Mouse (Mus musculus) forebrain, embryonic 13.5 days (tissue): Measurements from ENCODE around the gene Slc16a13. TPM values are rescaled to one million over a fixed set of nuclear protein-coding genes. Genes with fewer than 3 reads are reported as not detected.

Source experiments
- ATAC-seq: fragments of 200-750 bp; cut with Nextera tagmentation; 2 replicates; pipeline ENCODE4 v1.8.0; 2017
- H3K27ac ChIP-seq: fragments of 300-500 bp; sonication (generic); 2 replicates; pipeline ENCODE4 v1.5.1; 2015; ENCODE audit warnings: inconsistent platforms, mild to moderate bottlenecking, moderate library complexity
- H3K27me3 ChIP-seq: fragments of 300-500 bp; sonication (generic); 2 replicates; pipeline ENCODE4 v1.6.1; 2015; ENCODE audit warnings: mild to moderate bottlenecking, inconsistent platforms
- H3K36me3 ChIP-seq: fragments of 300-500 bp; sonication (generic); 2 replicates; pipeline ENCODE4 v1.6.1; 2015; ENCODE audit warnings: mild to moderate bottlenecking, inconsistent platforms; ENCODE audit not compliant: poor library complexity, severe bottlenecking
- H3K4me1 ChIP-seq: fragments of 300-500 bp; sonication (generic); 2 replicates; pipeline ENCODE4 v1.6.1; 2015; ENCODE audit warnings: inconsistent platforms
- H3K4me2 ChIP-seq: fragments of 300-500 bp; sonication (generic); 2 replicates; pipeline ENCODE4 v1.6.1; 2015; ENCODE audit warnings: inconsistent platforms, mild to moderate bottlenecking, moderate library complexity
- H3K4me3 ChIP-seq: fragments of 300-500 bp; sonication (generic); 2 replicates; pipeline ENCODE4 v1.5.1; 2015; ENCODE audit warnings: mild to moderate bottlenecking, inconsistent platforms
- H3K9ac ChIP-seq: fragments of 300-500 bp; sonication (generic); 2 replicates; pipeline ENCODE4 v1.6.1; 2015; ENCODE audit warnings: mild to moderate bottlenecking, inconsistent platforms
- H3K9me3 ChIP-seq: fragments of 300-500 bp; sonication (generic); replicated peaks from 2 replicates; pipeline ENCODE4 v1.6.1; 2016; ENCODE audit warnings: inconsistent platforms
- WGBS: fragments of 180-500 bp; shearing (Covaris S2); methylation state at CpG from one replicate; pipeline ENCODE4 v1.1.7; 2015; 5-methylcytosine and 5-hydroxymethylcytosine counted together
- polyA plus RNA-seq: library from polyadenylated mRNA; unstranded; fragments of >200 nt; fragmentation: Nextera tagmentation; extraction: Ambion mirVana; gene quantifications from 2 replicates; pipeline ENCODE4 v1.2.1, GENCODE M21; 2015

The Slc16a13 gene
- 13.4 and 14.8 TPM in 2 replicates for polyA plus RNA-seq

GRCm38 (mm10) chr11:70220731-70221602 is at the start of gene Slc16a13:
TSS of gene Slc16a13 (minus strand) at chr11:70221064.
- under 1% methylated on average over 28 of the region's 28 CpGs for WGBS
- peak within 1 kb of the TSS; percentile 92 for H3K4me2 ChIP-seq
- H3K4me3 ChIP-seq = peak within 1 kb of the TSS; percentile 50
- peaks cover 14% of the 10 kb centered on the region for H3K36me3 ChIP-seq
- H3K9ac ChIP-seq = peak within 1 kb of the TSS; percentile 81
- ATAC-seq = peak; percentile 97
- H3K27ac ChIP-seq = peak within 1 kb of the TSS; percentile 83
- H3K9me3 ChIP-seq = no peaks in the 10 kb centered on the region
- H3K4me1 ChIP-seq = peaks cover 35% of the 10 kb centered on the region
- peaks cover 36% of the 10 kb centered on the region for H3K27me3 ChIP-seq

GRCm38 (mm10) chr11:70266405-70266804 is 45.5 kb upstream of the Slc16a13 start:
- ATAC-seq = no peak

DNA sequence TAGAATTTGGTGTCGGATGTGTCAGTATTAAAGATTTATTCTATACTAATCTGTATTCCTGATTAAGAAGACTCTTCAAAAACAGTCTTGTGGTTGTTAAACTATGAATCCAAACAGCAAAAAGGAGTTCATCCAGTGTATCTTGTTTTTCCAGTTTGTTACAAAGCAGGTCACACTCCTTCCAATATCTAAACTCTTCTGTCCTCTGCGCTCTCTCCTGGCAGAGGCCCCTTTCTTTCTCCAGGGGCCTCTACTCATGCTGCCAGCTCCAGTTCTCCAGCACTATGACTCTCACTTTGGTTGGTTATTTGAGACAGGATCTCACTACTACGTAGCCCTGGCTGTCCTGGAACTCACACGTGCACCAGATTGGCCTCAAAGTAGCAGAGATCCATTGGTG is 45.0 kb upstream of the Slc16a13 start:
- WGBS = 87% methylated on average over 4 of the region's 4 CpGs
- no peak overlapping the region for H3K27ac ChIP-seq
- H3K4me1 ChIP-seq = no peaks in the 10 kb centered on the region
- H3K9ac ChIP-seq = no peak overlapping the region
- H3K36me3 ChIP-seq = no peaks in the 10 kb centered on the region
- no peak for ATAC-seq
- no peak overlapping the region for H3K4me2 ChIP-seq
- no peaks in the 10 kb centered on the region for H3K9me3 ChIP-seq
- H3K4me3 ChIP-seq = no peak overlapping the region
- H3K27me3 ChIP-seq = 0 out of 2 replicates have a peak, but pooled peaks cover 12% of the 10 kb centered on the region

More at GRCm38 (mm10) chr11:70266405-70266804, 45.5 kb upstream of the Slc16a13 start:
- Histone ChIP-seq H3K4me2 (no peak overlapping the region), H3K9ac (no peak overlapping the region), H3K27ac (no peak overlapping the region), H3K9me3 (no peaks in the 10 kb centered on the region), H3K4me1 (no peaks in the 10 kb centered on the region), H3K4me3 (no peak overlapping the region), H3K36me3 (no peaks in the 10 kb centered on the region), H3K27me3 (0 out of 2 replicates have a peak, but pooled peaks cover 12% of the 10 kb centered on the region)
- 71% methylated on average over 1 of the region's 1 CpGs for WGBS

GRCm38 (mm10) chr11:70265252-70265651 is 44.4 kb upstream of the Slc16a13 start:
- no peak overlapping the region for H3K4me2 ChIP-seq
- H3K9ac ChIP-seq = no peak overlapping the region
- ATAC-seq = no peak
- H3K36me3 ChIP-seq = no peaks in the 10 kb centered on the region
- no peak overlapping the region for H3K27ac ChIP-seq
- H3K4me1 ChIP-seq = no peaks in the 10 kb centered on the region
- 0 out of 2 replicates have a peak, but pooled peaks cover 12% of the 10 kb centered on the region for H3K27me3 ChIP-seq
- no peak overlapping the region for H3K4me3 ChIP-seq
- no peaks in the 10 kb centered on the region for H3K9me3 ChIP-seq
- 63% methylated on average over 3 of the region's 3 CpGs for WGBS

DNA sequence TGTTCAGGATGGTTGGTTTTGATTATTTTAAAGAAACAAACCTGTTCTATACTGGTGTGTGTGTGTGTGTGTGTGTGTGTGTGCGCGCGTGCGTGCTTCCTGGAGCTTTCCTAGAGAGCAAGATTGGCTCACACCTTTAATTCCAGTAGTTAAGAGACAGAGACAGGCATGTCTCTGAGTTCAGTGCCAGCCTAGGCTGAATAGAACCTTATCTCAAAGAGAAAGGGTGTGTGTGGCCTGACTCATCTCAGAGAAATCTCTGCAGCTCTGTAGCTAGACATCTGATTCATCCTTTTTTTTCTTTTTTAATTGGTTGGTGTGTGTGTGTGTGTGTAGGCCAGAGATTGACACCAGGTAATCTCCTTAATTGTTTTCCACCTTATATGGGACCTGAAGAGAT is 38.2 kb upstream of the Slc16a13 start:
- no peak for ATAC-seq

DNA sequence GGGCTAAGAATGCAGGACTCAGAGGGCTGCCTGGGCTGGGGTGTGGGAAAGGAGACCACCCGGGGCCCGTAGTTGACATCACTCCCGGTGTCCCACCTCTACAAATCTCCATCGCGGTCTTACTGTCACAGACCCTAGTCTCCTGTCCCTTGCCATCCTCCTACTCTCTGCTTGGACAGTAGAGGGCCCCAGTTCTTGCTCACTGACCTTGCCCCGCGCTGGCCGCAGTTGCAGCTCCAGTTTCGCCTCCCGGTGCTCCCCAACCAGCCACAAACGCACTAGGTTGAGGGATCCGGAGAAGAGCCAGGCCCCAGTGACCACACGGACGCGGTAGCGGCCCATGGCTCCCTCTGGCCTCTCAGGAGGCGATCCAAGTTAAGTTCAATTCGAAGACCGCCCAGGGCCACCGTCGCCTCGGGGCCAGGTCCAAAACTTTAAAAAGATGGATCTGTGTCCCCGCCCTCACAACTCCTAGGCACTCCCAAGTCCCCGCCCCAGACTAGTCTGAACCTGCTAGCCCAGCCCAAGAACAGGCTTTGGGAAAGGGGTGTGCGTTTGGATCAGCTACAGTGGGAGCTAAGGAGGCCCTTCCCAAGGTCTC is 34.2 kb upstream of the Slc16a13 start, which contains the start of gene Alox12:
Alox12 (minus strand) TSS at position 423 of the 601 bp plus-strand sequence.
- H3K4me2 ChIP-seq = peak within 1 kb of the TSS; percentile 31
- H3K36me3 ChIP-seq = no peaks in the 10 kb centered on the region
- peaks cover 11% of the 10 kb centered on the region for H3K4me1 ChIP-seq
- no peak within 1 kb of the TSS for H3K9ac ChIP-seq
- peaks cover 63% of the 10 kb centered on the region for H3K27me3 ChIP-seq
- 1% methylated on average over 25 of the region's 25 CpGs for WGBS
- no peaks in the 10 kb centered on the region for H3K9me3 ChIP-seq
- no peak for ATAC-seq
- peak within 1 kb of the TSS; percentile 14 for H3K4me3 ChIP-seq
- H3K27ac ChIP-seq = no peak within 1 kb of the TSS

More for the DNA sequence above, 38.2 kb upstream of the Slc16a13 start:
- Histone ChIP-seq H3K9ac (no peak overlapping the region), H3K27me3 (peaks cover 31% of the 10 kb centered on the region), H3K4me3 (no peak overlapping the region), H3K27ac (no peak overlapping the region), H3K9me3 (no peaks in the 10 kb centered on the region), H3K4me2 (no peak overlapping the region), H3K36me3 (no peaks in the 10 kb centered on the region), H3K4me1 (peaks cover 11% of the 10 kb centered on the region)
- 90% methylated on average over 4 of the region's 4 CpGs for WGBS

DNA sequence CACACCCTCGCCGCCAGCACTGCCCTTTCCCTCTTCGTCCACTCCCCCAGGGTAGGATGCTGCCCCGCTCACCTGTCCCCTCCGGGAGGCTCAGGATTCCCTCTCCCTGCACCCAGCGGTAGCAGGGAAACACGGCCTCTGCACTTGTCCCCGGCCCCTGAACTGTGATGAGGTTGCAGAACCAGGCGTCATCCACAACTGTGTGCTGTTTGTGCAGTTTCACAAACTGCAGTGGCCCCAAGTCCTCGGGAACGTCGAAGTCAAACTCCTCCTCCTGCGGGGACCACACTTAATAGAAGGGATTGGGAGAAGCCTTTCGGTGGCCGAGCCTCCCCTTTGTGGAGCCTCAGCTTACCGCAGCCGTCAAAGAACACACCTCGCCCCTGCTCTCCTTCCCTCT is 33.5 kb upstream of the Slc16a13 start:
- Histone ChIP-seq H3K4me3 (peak overlapping the region; percentile 14; the same call in 1 of the 2 replicates), H3K27me3 (peaks cover 63% of the 10 kb centered on the region), H3K4me1 (peaks cover 11% of the 10 kb centered on the region), H3K27ac (no peak overlapping the region), H3K36me3 (no peaks in the 10 kb centered on the region), H3K9ac (no peak overlapping the region), H3K4me2 (peak overlapping the region; percentile 31), H3K9me3 (no peaks in the 10 kb centered on the region)
- 4% methylated on average over 18 of the region's 18 CpGs for WGBS
- ATAC-seq = no peak

DNA sequence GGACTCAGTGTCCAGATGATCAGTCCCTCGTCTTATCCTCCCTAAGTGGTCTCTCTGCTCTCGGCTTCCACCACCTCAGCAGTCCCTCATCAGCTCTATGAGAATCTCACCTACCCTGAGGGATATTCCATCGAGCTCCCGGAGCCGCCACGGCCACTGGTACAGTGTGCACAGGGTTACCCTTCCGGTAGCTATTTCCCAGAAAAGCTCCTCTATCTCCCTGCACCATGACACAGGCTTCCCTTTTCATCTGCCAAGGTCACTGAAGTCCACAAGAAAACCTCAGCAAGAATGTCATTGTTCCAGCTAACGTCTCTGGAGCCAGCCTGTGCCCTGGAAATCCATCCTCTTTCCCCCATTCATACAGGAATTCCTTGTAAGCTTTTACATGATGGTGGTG is 31.0 kb upstream of the Slc16a13 start:
- H3K4me1 ChIP-seq = peaks cover 11% of the 10 kb centered on the region
- H3K27me3 ChIP-seq = peaks cover 71% of the 10 kb centered on the region
- no peak overlapping the region for H3K4me2 ChIP-seq
- ATAC-seq = no peak
- H3K4me3 ChIP-seq = no peak overlapping the region
- H3K9ac ChIP-seq = no peak overlapping the region
- H3K36me3 ChIP-seq = no peaks in the 10 kb centered on the region
- H3K27ac ChIP-seq = no peak overlapping the region
- H3K9me3 ChIP-seq = no peaks in the 10 kb centered on the region
- WGBS = 84% methylated on average over 8 of the region's 8 CpGs

DNA sequence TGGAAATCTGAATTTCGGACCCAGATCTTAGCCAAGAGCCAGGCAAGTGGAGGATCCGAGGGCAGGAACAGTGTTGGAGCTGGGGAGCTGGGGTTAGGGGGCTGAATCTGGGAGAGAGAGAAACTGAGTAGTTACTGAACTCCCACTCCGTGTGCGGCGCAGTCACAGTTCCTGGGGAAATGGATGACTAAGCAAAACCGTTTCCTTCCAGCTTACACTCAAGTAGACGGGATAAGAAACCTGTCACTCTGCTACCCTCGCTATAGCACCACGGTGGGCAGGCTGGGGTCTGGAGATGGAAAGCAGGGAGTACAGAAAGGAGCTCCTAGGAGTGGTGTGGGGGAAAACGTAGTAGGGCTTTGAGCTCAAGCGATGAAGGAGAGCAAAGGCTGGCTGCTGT is 29.3 kb upstream of the Slc16a13 start:
- WGBS = 79% methylated on average over 11 of the region's 11 CpGs
- no peak overlapping the region for H3K9ac ChIP-seq
- H3K27me3 ChIP-seq = peaks cover 63% of the 10 kb centered on the region
- H3K9me3 ChIP-seq = no peaks in the 10 kb centered on the region
- no peak overlapping the region for H3K4me2 ChIP-seq
- peaks cover 9% of the 10 kb centered on the region for H3K4me1 ChIP-seq
- no peaks in the 10 kb centered on the region for H3K36me3 ChIP-seq
- no peak overlapping the region for H3K27ac ChIP-seq
- ATAC-seq = no peak
- H3K4me3 ChIP-seq = no peak overlapping the region

- H3K9ac ChIP-seq = no peak overlapping the region
- 50% methylated on average over 9 of the region's 9 CpGs for WGBS
- no peaks in the 10 kb centered on the region for H3K9me3 ChIP-seq
- H3K4me1 ChIP-seq = no peaks in the 10 kb centered on the region
- no peak overlapping the region for H3K27ac ChIP-seq
- no peak overlapping the region for H3K4me3 ChIP-seq
- H3K36me3 ChIP-seq = no peaks in the 10 kb centered on the region
- no peak for ATAC-seq
- H3K27me3 ChIP-seq = peaks cover 40% of the 10 kb centered on the region
- no peak overlapping the region for H3K4me2 ChIP-seq
Measured at GRCm38 (mm10) chr11:70247136-70247845, 26.4 kb upstream of the Slc16a13 start.

GRCm38 (mm10) chr11:70242591-70242990 is 21.7 kb upstream of the Slc16a13 start:
- 72% methylated on average over 11 of the region's 11 CpGs for WGBS
- Histone ChIP-seq H3K4me2 (no peak overlapping the region), H3K9me3 (no peaks in the 10 kb centered on the region), H3K27ac (no peak overlapping the region), H3K36me3 (no peaks in the 10 kb centered on the region), H3K9ac (no peak overlapping the region), H3K4me3 (no peak overlapping the region), H3K4me1 (peaks cover 19% of the 10 kb centered on the region), H3K27me3 (peaks cover 15% of the 10 kb centered on the region; the same call in 1 of the 2 replicates)
- ATAC-seq = no peak
